Mouse (Mus musculus) embryonic facial prominence, embryonic 15.5 days (tissue): Measurements from ENCODE around the gene Scaf1. TPM values are rescaled to one million over a fixed set of nuclear protein-coding genes. Genes with fewer than 3 reads are reported as not detected.

Experiments used
- ATAC-seq: fragments of 200-750 bp; cut with Nextera tagmentation; 2 replicates; pipeline ENCODE4 v1.8.0; 2017; ENCODE audit warnings: low read depth, moderate TSS enrichment; ENCODE audit not compliant: insufficient number of reproducible peaks, low FRiP score, low TSS enrichment
- H3K27ac ChIP-seq: fragments of 300-500 bp; sonication (generic); replicated peaks from 2 replicates; pipeline ENCODE4 v1.5.1; 2015; ENCODE audit warnings: mild to moderate bottlenecking, inconsistent platforms
- H3K27me3 ChIP-seq: fragments of 300-500 bp; sonication (generic); 2 replicates; pipeline ENCODE4 v1.6.1; 2015; ENCODE audit warnings: inconsistent platforms
- H3K36me3 ChIP-seq: fragments of 300-500 bp; sonication (generic); 2 replicates; pipeline ENCODE4 v1.6.1; 2015; ENCODE audit warnings: mild to moderate bottlenecking, inconsistent platforms
- H3K4me1 ChIP-seq: fragments of 300-500 bp; sonication (generic); 2 replicates; pipeline ENCODE4 v1.6.1; 2015; ENCODE audit warnings: inconsistent platforms
- H3K4me2 ChIP-seq: fragments of 300-500 bp; sonication (generic); replicated peaks from 2 replicates; pipeline ENCODE4 v1.6.1; 2015; ENCODE audit warnings: mild to moderate bottlenecking, inconsistent platforms
- H3K4me3 ChIP-seq: fragments of 300-500 bp; sonication (generic); replicated peaks from 2 replicates; pipeline ENCODE4 v1.5.1; 2015; ENCODE audit warnings: mild to moderate bottlenecking, inconsistent platforms
- H3K9ac ChIP-seq: fragments of 300-500 bp; sonication (generic); 2 replicates; pipeline ENCODE4 v1.6.1; 2015; ENCODE audit warnings: inconsistent platforms
- H3K9me3 ChIP-seq: fragments of 300-500 bp; sonication (generic); replicated peaks from 2 replicates; pipeline ENCODE4 v1.6.1; 2016; ENCODE audit warnings: inconsistent platforms
- WGBS: fragments of 180-500 bp; shearing (Covaris S2); methylation state at CpG from one replicate; pipeline ENCODE4 v1.1.7; 2015; 5-methylcytosine and 5-hydroxymethylcytosine counted together
- polyA plus RNA-seq: library from polyadenylated mRNA; unstranded; fragments of >200 nt; fragmentation: Nextera tagmentation; extraction: Ambion mirVana; gene quantifications from 2 replicates; pipeline ENCODE4 v1.2.1, GENCODE M21; 2015

Scaf1 gene
- polyA plus RNA-seq, 1 experiment from 2014 or later = 41.9 TPM

DNA sequence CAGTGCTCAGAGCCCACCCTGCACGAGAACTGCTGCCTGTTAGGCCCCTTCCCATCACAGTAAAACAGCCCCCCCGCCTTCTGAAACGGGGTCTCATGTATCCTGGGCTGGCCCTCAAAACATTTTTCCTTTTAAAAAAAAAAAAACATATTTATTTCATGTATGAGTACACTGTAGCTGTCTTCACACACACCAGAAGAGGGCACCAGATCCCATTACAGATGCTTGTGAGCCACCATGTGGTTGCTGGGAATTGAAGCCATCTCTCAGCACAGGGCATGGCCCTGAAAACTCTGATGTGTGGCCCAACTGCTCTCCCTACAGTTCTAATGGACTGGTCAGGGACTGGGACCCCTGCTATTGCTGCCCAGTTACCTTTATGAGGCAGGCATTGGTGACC is 37.9 kb downstream of the Scaf1 start:
- H3K27ac ChIP-seq = no peak overlapping the region
- WGBS = 83% methylated on average over 3 of the region's 3 CpGs
- H3K4me2 ChIP-seq = no peak overlapping the region
- H3K27me3 ChIP-seq = no peaks in the 10 kb centered on the region
- H3K4me3 ChIP-seq = no peak overlapping the region
- H3K4me1 ChIP-seq = peaks cover 19% of the 10 kb centered on the region
- H3K9ac ChIP-seq = no peak overlapping the region
- H3K36me3 ChIP-seq = peaks cover 76% of the 10 kb centered on the region
- H3K9me3 ChIP-seq = no peaks in the 10 kb centered on the region
- no peak for ATAC-seq

DNA sequence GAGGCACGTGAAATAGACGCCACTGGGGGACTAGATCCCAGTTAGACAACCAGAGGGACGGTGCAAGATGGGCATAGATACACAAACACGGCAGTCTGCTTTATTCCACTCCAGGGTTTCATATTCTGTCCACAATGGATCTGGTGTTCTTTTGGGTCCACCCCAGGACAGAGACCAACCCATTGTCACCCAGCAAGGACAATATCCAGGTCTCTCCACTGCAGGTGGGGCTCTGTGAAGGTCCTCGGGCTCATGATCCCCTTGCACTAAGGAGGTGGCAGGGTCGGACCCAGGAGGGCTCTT is 41.1 kb downstream of the Scaf1 start:
- 26% methylated on average over 6 of the region's 6 CpGs for WGBS
- ATAC-seq = no peak
- peak overlapping the region; percentile 76 for H3K4me2 ChIP-seq
- no peak overlapping the region for H3K9ac ChIP-seq
- H3K4me1 ChIP-seq = peaks cover 36% of the 10 kb centered on the region
- H3K9me3 ChIP-seq = no peaks in the 10 kb centered on the region
- peak overlapping the region; percentile 59 for H3K4me3 ChIP-seq
- peak overlapping the region; percentile 93 for H3K27ac ChIP-seq
- H3K36me3 ChIP-seq = peaks cover 48% of the 10 kb centered on the region
- H3K27me3 ChIP-seq = no peaks in the 10 kb centered on the region

DNA sequence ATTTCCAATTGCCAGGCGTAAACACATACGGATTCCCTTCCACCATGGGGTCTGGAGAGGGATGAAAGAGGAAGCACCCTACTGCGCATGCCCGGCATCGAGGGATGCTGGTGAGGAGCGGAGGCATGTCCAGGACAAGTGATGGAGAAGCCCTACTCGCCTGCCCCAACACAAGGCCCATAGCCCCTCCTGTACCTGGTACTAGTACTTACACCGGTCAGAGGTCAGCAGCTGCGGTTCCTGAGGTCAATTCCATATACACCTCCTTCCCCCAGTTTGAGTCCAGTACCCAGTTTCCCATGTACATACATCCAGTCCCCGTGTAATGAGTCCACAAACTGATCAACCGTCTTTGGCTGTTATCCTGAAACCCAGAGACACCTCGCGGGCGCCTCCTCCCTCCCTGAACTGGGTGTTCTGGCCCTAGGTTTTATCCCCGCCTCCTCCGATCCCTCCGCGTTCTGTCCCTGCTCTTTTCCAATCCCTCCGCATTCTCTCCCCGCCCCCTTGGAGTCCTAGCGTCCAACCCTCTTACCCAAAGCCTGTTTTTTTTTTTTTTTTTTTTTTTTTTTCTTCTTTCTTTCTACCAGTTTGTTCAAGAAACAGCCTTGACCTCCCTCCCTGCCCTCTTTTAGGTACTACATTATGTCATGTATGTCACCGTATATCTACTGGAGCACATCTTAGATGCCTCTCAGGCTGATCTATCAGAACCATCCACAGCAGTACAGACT is 41.6 kb downstream of the Scaf1 start, which contains the start of gene Cpt1c:
Gene Cpt1c (minus strand): TSS at position 469 of the 734 bp plus-strand sequence.
- H3K4me3 ChIP-seq = peak within 1 kb of the TSS; percentile 59
- peaks cover 43% of the 10 kb centered on the region for H3K36me3 ChIP-seq
- H3K9me3 ChIP-seq = no peaks in the 10 kb centered on the region
- H3K27ac ChIP-seq = peak within 1 kb of the TSS; percentile 93
- H3K4me1 ChIP-seq = peaks cover 36% of the 10 kb centered on the region
- H3K4me2 ChIP-seq = peak within 1 kb of the TSS; percentile 76
- peak within 1 kb of the TSS; percentile 50 for H3K9ac ChIP-seq
- ATAC-seq = peak; percentile 58; the same call in 1 of the 2 replicates
- H3K27me3 ChIP-seq = no peaks in the 10 kb centered on the region
- WGBS = 2% methylated on average over 22 of the region's 22 CpGs

DNA sequence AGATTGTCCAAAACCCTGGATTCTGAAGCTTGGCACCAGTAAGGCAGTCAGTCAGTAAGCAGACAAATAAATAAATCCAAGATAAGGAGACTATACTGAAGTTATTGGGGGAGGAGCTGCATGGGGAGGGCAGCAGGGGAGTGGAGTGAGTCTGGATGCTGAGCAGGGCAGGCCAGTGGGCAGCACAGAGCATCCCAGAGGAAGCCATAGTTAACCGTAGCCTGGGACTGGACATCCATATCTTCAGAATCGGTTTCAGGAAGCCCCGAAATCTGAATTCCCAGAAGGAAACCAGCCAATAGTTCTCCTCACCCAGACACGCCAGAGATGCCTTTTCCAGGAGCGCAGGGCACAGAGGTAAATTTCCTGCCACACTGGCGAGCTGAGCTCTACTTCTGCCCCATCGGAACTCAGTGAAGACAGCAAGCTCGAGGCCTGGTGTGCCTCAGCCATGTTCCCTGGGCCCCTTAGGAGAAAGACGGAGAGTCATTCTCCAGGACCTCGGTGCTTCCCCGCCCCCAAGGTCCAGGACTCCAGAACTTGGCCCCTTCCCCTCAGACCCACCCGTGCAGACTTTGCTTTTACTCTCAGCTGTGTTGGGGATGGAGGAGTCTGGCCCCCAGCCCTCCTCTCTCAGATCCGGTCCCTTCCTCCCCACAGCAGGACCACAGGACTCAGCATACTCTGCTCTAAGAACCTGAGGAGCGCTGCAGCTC is 42.6 kb downstream of the Scaf1 start:
- 36% methylated on average over 14 of the region's 14 CpGs for WGBS
- no peak for ATAC-seq
- peak overlapping the region; percentile 93 for H3K27ac ChIP-seq

DNA sequence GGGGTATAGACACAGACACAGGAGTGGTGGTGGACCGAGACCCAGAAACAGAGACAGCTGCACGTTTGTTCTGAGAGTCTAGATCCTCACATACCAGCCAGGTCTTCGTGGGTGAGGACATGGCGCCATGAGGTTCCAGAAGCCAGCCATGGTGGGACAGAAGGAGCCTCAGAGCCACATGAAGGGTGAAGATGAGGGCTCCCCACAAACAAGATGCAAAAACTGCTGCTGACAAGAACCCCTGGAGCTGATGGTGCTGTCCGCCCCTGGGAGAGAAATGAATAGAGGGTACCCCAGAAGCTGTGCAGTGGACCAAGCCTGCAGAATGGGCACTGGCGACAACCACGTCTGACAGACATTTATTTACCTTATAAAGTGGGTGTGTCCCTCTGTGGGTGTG is 45.0 kb downstream of the Scaf1 start:
- Histone ChIP-seq H3K4me1 (peaks cover 36% of the 10 kb centered on the region), H3K27ac (peak overlapping the region; percentile 90; the same call in 1 of the 2 replicates), H3K9me3 (no peaks in the 10 kb centered on the region), H3K27me3 (no peaks in the 10 kb centered on the region), H3K4me2 (peak overlapping the region; percentile 78), H3K4me3 (peak overlapping the region; percentile 53), H3K36me3 (peaks cover 15% of the 10 kb centered on the region), H3K9ac (peak overlapping the region; percentile 43; the same call in 1 of the 2 replicates)
- 60% methylated on average over 7 of the region's 7 CpGs for WGBS
- no peak for ATAC-seq

More for the DNA sequence above, 42.6 kb downstream of the Scaf1 start:
- Histone ChIP-seq H3K4me3 (peak overlapping the region; percentile 59), H3K27me3 (no peaks in the 10 kb centered on the region), H3K36me3 (peaks cover 33% of the 10 kb centered on the region), H3K4me1 (peaks cover 36% of the 10 kb centered on the region), H3K4me2 (peak overlapping the region; percentile 76), H3K9me3 (no peaks in the 10 kb centered on the region), H3K9ac (peak overlapping the region; percentile 50; the same call in 1 of the 2 replicates)

DNA sequence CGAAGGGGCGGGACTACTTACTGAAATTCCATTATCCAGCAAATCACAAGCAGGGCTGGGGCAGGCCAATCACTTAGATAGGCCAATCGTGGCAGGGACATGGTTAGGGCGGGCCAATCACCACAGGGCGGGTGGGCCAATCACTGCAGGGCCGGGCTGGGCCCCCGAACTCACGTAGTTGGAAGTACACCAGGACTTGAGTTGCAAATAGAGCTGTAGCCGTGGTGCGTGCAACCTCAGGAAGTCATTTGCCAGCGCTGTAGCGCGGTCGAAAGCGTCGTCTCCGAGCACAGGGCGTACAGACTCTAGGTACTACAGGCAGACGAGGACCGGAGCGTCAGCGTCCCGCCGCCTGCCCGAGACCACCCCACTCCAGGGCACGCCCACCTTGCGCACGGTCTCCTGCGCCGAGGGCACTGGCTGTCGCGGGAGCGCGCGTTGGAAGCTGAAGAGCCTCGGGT is 45.9 kb downstream of the Scaf1 start:
- peak overlapping the region; percentile 43 for H3K9ac ChIP-seq
- peak; percentile 95 for ATAC-seq
- peaks cover 15% of the 10 kb centered on the region for H3K36me3 ChIP-seq
- peak overlapping the region; percentile 90 for H3K27ac ChIP-seq
- WGBS = under 1% methylated on average over 36 of the region's 36 CpGs
- H3K27me3 ChIP-seq = no peaks in the 10 kb centered on the region
- H3K4me3 ChIP-seq = peak overlapping the region; percentile 53
- H3K4me1 ChIP-seq = peaks cover 34% of the 10 kb centered on the region
- H3K9me3 ChIP-seq = no peaks in the 10 kb centered on the region
- peak overlapping the region; percentile 78 for H3K4me2 ChIP-seq

DNA sequence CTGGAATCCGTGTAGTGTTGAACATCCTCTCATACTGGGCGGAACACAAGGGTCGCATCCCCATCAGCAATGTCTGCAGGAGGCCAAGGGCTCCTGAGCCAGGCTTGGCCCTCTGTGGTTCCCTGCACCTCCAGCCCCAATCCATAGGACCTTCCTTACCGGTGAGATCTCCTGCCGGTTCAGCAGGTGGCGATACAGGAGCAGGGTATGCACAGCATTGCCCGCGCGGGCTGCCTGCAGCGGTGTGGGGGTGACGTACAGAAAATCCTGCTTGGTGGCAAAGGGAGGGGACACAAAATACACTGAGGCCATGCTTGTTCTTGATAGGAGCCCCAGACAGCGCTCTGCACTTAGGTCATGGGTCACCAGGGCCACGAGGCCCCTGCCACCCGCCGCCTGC is 49.5 kb downstream of the Scaf1 start:
- no peaks in the 10 kb centered on the region for H3K9me3 ChIP-seq
- peaks cover 14% of the 10 kb centered on the region for H3K4me1 ChIP-seq
- H3K4me2 ChIP-seq = no peak overlapping the region
- peaks cover 41% of the 10 kb centered on the region for H3K36me3 ChIP-seq
- H3K27ac ChIP-seq = no peak overlapping the region
- no peak overlapping the region for H3K4me3 ChIP-seq
- WGBS = 73% methylated on average over 15 of the region's 15 CpGs
- no peaks in the 10 kb centered on the region for H3K27me3 ChIP-seq
- no peak for ATAC-seq
- H3K9ac ChIP-seq = no peak overlapping the region

DNA sequence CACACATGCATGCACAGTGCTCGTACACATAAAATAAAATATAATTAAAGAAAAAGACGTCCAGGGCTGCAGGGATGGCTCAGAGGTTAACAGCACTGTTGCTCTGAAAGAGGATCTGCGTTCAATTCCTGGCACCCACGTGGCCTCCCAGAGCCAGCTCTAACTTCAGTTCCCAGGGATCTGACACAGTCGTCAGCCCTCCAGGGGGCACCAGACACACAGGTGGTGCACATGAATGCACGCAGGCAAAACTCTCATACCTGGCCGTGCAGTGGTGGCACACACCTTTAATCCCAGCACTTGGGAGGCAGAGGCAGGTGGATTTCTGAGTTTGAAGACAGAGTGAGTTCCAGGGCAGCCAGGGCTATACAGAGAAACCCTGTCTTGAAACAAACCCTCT is 50.2 kb downstream of the Scaf1 start:
- Histone ChIP-seq H3K27ac (no peak overlapping the region), H3K27me3 (no peaks in the 10 kb centered on the region), H3K4me2 (no peak overlapping the region), H3K4me3 (no peak overlapping the region), H3K9ac (no peak overlapping the region), H3K4me1 (peaks cover 8% of the 10 kb centered on the region), H3K36me3 (peaks cover 47% of the 10 kb centered on the region), H3K9me3 (no peaks in the 10 kb centered on the region)
- WGBS = 75% methylated on average over 7 of the region's 7 CpGs
- no peak for ATAC-seq

DNA sequence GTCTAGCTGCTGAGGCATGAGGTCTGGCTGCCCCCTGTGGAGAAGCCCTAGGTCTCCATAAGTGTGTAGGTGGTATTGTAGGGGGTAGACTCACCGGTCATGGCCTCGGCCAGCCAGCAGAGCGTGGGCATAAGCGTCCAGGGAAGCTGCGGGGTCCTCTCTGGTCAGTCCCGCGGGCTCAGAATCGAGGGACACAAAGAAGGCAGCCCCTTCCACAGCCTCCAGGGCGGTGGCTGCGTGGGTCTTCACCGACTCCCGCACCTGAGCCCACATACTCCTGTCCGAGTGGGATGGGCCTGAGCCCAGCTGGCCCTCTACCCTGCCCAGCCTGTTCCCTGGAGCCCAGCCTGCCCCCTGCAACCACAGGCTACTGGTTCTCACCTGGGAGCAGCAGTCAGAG is 51.2 kb downstream of the Scaf1 start:
- H3K27me3 ChIP-seq = no peaks in the 10 kb centered on the region
- WGBS = 93% methylated on average over 13 of the region's 13 CpGs
- no peak overlapping the region for H3K9ac ChIP-seq
- peaks cover 47% of the 10 kb centered on the region for H3K36me3 ChIP-seq
- no peak for ATAC-seq
- H3K27ac ChIP-seq = no peak overlapping the region
- H3K4me3 ChIP-seq = no peak overlapping the region
- no peaks in the 10 kb centered on the region for H3K4me1 ChIP-seq
- H3K9me3 ChIP-seq = no peaks in the 10 kb centered on the region
- no peak overlapping the region for H3K4me2 ChIP-seq

DNA sequence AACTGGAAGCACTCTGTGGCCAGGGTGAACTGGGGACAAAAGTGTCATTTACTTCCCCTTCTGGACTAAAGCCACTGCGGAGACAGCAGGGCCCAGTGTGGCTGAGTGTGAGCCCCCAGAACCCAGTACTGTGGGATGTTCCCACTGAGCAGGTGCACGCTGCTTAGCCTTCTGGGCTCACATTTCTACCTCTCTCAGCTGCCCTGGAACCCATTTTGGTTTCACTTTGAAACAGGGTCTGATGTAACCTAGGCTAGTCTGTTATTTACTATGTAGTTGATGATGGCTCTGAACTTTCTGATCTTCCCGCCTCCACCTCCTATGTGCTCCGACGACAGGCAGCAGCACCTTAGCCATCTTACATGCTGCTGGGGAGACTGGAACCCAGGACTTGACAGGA is 53.3 kb downstream of the Scaf1 start:
- no peak overlapping the region for H3K9ac ChIP-seq
- no peak for ATAC-seq
- H3K4me1 ChIP-seq = no peaks in the 10 kb centered on the region
- no peak overlapping the region for H3K4me3 ChIP-seq
- H3K4me2 ChIP-seq = no peak overlapping the region
- WGBS = 91% methylated on average over 5 of the region's 5 CpGs
- H3K36me3 ChIP-seq = peaks cover 56% of the 10 kb centered on the region
- no peak overlapping the region for H3K27ac ChIP-seq
- no peaks in the 10 kb centered on the region for H3K9me3 ChIP-seq
- no peaks in the 10 kb centered on the region for H3K27me3 ChIP-seq

DNA sequence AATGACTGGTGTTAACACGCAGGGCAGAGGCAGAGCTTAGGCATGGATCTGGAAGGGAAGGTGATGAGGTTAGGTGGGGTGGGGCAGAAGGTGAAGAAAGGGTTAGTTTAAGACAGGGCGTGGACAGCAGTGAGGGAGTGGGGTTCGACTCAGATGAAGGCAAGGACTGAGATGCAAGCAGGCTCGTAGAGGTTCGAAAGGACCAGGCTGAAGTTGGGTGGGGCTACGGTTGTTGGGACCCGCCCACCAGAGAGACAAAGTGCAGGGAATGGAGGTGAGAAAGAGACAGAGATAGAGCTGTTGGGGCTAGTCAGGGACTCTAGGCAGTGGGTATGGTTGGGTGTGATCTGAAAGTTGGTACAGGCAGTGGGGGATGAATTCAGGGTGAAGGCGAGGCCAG is 53.8 kb downstream of the Scaf1 start:
- Histone ChIP-seq H3K27me3 (no peaks in the 10 kb centered on the region), H3K4me1 (peaks cover 3% of the 10 kb centered on the region; the same call in 1 of the 2 replicates), H3K4me2 (no peak overlapping the region), H3K9ac (no peak overlapping the region), H3K36me3 (peaks cover 56% of the 10 kb centered on the region), H3K9me3 (no peaks in the 10 kb centered on the region), H3K27ac (no peak overlapping the region), H3K4me3 (no peak overlapping the region)
- WGBS = 69% methylated on average over 8 of the region's 8 CpGs
- ATAC-seq = no peak
